Mouse (Mus musculus): ENCODE data around the gene Klk7. TPM values are rescaled to one million over a fixed set of nuclear protein-coding genes. Genes with fewer than 3 reads are reported as not detected.

The Klk7 gene
- polyA plus RNA-seq, 1 experiment from 2014 or later: not detected

GRCm38 (mm10) chr7:43785286-43785685 is 25.8 kb upstream of the Klk7 start:
- no peaks in the 10 kb centered on the region for H3K9me3 ChIP-seq (replicated peaks; ENCODE audit: control insufficient read depth, low read length, poor library complexity, severe bottlenecking)
- no peak overlapping the region for H3K9ac ChIP-seq (ENCODE audit: low read depth, low read length)
- WGBS: 91% methylated on average over 1 of the region's 1 CpGs
- H3K36me3 ChIP-seq (ENCODE audit: control insufficient read depth, insufficient read depth, low read length): no peaks in the 10 kb centered on the region
- H3K4me3 ChIP-seq (ENCODE audit: low read depth, low read length): no peak overlapping the region
- H3K4me1 ChIP-seq (ENCODE audit: control insufficient read depth, insufficient read depth, low read length): peaks cover 6% of the 10 kb centered on the region
- H3K27me3 ChIP-seq (ENCODE audit: control insufficient read depth, insufficient read depth, low read depth, low read length): peaks cover 6% of the 10 kb centered on the region
- H3K4me2 ChIP-seq (ENCODE audit: low read length): no peak overlapping the region
- ATAC-seq: no peak
- no peak overlapping the region for H3K27ac ChIP-seq (ENCODE audit: low read length)

GRCm38 (mm10) chr7:43788096-43788495 is 23.0 kb upstream of the Klk7 start:
- 78% methylated on average over 3 of the region's 3 CpGs for WGBS
- H3K36me3 ChIP-seq (ENCODE audit: control insufficient read depth, insufficient read depth, low read length): no peaks in the 10 kb centered on the region
- ATAC-seq: no peak
- no peak overlapping the region for H3K9ac ChIP-seq (ENCODE audit: low read depth, low read length)
- H3K4me2 ChIP-seq (ENCODE audit: low read length): no peak overlapping the region
- no peaks in the 10 kb centered on the region for H3K9me3 ChIP-seq (replicated peaks; ENCODE audit: control insufficient read depth, low read length, poor library complexity, severe bottlenecking)
- H3K4me1 ChIP-seq (ENCODE audit: control insufficient read depth, insufficient read depth, low read length): no peaks in the 10 kb centered on the region
- peaks cover 5% of the 10 kb centered on the region for H3K27me3 ChIP-seq (ENCODE audit: control insufficient read depth, insufficient read depth, low read depth, low read length)
- H3K27ac ChIP-seq (ENCODE audit: low read length): no peak overlapping the region
- H3K4me3 ChIP-seq (ENCODE audit: low read depth, low read length): no peak overlapping the region

GRCm38 (mm10) chr7:43789295-43789694 is 21.8 kb upstream of the Klk7 start:
- no peak overlapping the region for H3K9ac ChIP-seq (ENCODE audit: low read depth, low read length)
- H3K4me2 ChIP-seq (ENCODE audit: low read length): no peak overlapping the region
- H3K9me3 ChIP-seq (replicated peaks; ENCODE audit: control insufficient read depth, low read length, poor library complexity, severe bottlenecking): no peaks in the 10 kb centered on the region
- H3K4me3 ChIP-seq (ENCODE audit: low read depth, low read length): no peak overlapping the region
- no peaks in the 10 kb centered on the region for H3K36me3 ChIP-seq (ENCODE audit: control insufficient read depth, insufficient read depth, low read length)
- no peak overlapping the region for H3K27ac ChIP-seq (ENCODE audit: low read length)
- H3K4me1 ChIP-seq (ENCODE audit: control insufficient read depth, insufficient read depth, low read length): no peaks in the 10 kb centered on the region
- no peaks in the 10 kb centered on the region; the same call in 1 of the 2 replicates for H3K27me3 ChIP-seq (ENCODE audit: control insufficient read depth, insufficient read depth, low read depth, low read length)
- ATAC-seq: no peak
- WGBS: 76% methylated on average over 2 of the region's 2 CpGs

- no peak within 1 kb of the TSS for H3K4me3 ChIP-seq (ENCODE audit: low read depth, low read length)
- H3K27ac ChIP-seq (ENCODE audit: low read length): no peak within 1 kb of the TSS
- WGBS: 78% methylated on average over 7 of the region's 7 CpGs
- no peak for ATAC-seq
- H3K4me1 ChIP-seq (ENCODE audit: control insufficient read depth, insufficient read depth, low read length): peaks cover 7% of the 10 kb centered on the region; the same call in 1 of the 2 replicates
- no peaks in the 10 kb centered on the region for H3K9me3 ChIP-seq (replicated peaks; ENCODE audit: control insufficient read depth, low read length, poor library complexity, severe bottlenecking)
- no peak within 1 kb of the TSS for H3K4me2 ChIP-seq (ENCODE audit: low read length)
- no peak within 1 kb of the TSS for H3K9ac ChIP-seq (ENCODE audit: low read depth, low read length)
- no peaks in the 10 kb centered on the region for H3K36me3 ChIP-seq (ENCODE audit: control insufficient read depth, insufficient read depth, low read length)
- peaks cover 10% of the 10 kb centered on the region for H3K27me3 ChIP-seq (ENCODE audit: control insufficient read depth, insufficient read depth, low read depth, low read length)
Measured at GRCm38 (mm10) chr7:43791591-43791990, 19.5 kb upstream of the Klk7 start, which contains the start of gene Klk9. Gene Klk9, plus strand, starts transcription at chr7:43791891.

- Histone ChIP-seq H3K27me3 (ENCODE audit: control insufficient read depth, insufficient read depth, low read depth, low read length) (peaks cover 12% of the 10 kb centered on the region), H3K36me3 (ENCODE audit: control insufficient read depth, insufficient read depth, low read length) (no peaks in the 10 kb centered on the region), H3K27ac (ENCODE audit: low read length) (no peak overlapping the region), H3K9me3 (replicated peaks; ENCODE audit: control insufficient read depth, low read length, poor library complexity, severe bottlenecking) (no peaks in the 10 kb centered on the region), H3K4me2 (ENCODE audit: low read length) (peak overlapping the region; percentile 85), H3K9ac (ENCODE audit: low read depth, low read length) (peak overlapping the region; percentile 67), H3K4me3 (ENCODE audit: low read depth, low read length) (peak overlapping the region; percentile 55), H3K4me1 (ENCODE audit: control insufficient read depth, insufficient read depth, low read length) (peaks cover 9% of the 10 kb centered on the region; the same call in 1 of the 2 replicates)
- WGBS: 15% methylated on average over 8 of the region's 8 CpGs
- ATAC-seq: peak; percentile 52; the same call in 1 of the 2 replicates
Measured at GRCm38 (mm10) chr7:43796355-43796754, 14.7 kb upstream of the Klk7 start.

GRCm38 (mm10) chr7:43797333-43797769 is 13.7 kb upstream of the Klk7 start, which contains the start of gene Klk8:
Gene Klk8, plus strand, starts transcription at chr7:43797577.
- H3K9ac ChIP-seq (ENCODE audit: low read depth, low read length): peak within 1 kb of the TSS; percentile 67
- H3K4me3 ChIP-seq (ENCODE audit: low read depth, low read length): peak within 1 kb of the TSS; percentile 55
- WGBS: under 1% methylated on average over 28 of the region's 28 CpGs
- H3K27ac ChIP-seq (ENCODE audit: low read length): no peak within 1 kb of the TSS
- peaks cover 9% of the 10 kb centered on the region; the same call in 1 of the 2 replicates for H3K4me1 ChIP-seq (ENCODE audit: control insufficient read depth, insufficient read depth, low read length)
- peak within 1 kb of the TSS; percentile 85 for H3K4me2 ChIP-seq (ENCODE audit: low read length)
- peak; percentile 71 for ATAC-seq
- no peaks in the 10 kb centered on the region for H3K9me3 ChIP-seq (replicated peaks; ENCODE audit: control insufficient read depth, low read length, poor library complexity, severe bottlenecking)
- peaks cover 12% of the 10 kb centered on the region for H3K27me3 ChIP-seq (ENCODE audit: control insufficient read depth, insufficient read depth, low read depth, low read length)
- H3K36me3 ChIP-seq (ENCODE audit: control insufficient read depth, insufficient read depth, low read length): no peaks in the 10 kb centered on the region

GRCm38 (mm10) chr7:43797844-43798462 is 13.1 kb upstream of the Klk7 start:
- H3K4me2 ChIP-seq (ENCODE audit: low read length): peak overlapping the region; percentile 85
- H3K9ac ChIP-seq (ENCODE audit: low read depth, low read length): peak overlapping the region; percentile 67
- no peaks in the 10 kb centered on the region for H3K9me3 ChIP-seq (replicated peaks; ENCODE audit: control insufficient read depth, low read length, poor library complexity, severe bottlenecking)
- WGBS: 39% methylated on average over 13 of the region's 13 CpGs
- H3K36me3 ChIP-seq (ENCODE audit: control insufficient read depth, insufficient read depth, low read length): no peaks in the 10 kb centered on the region
- peaks cover 12% of the 10 kb centered on the region for H3K27me3 ChIP-seq (ENCODE audit: control insufficient read depth, insufficient read depth, low read depth, low read length)
- H3K27ac ChIP-seq (ENCODE audit: low read length): no peak overlapping the region
- ATAC-seq: peak; percentile 57
- peaks cover 9% of the 10 kb centered on the region; the same call in 1 of the 2 replicates for H3K4me1 ChIP-seq (ENCODE audit: control insufficient read depth, insufficient read depth, low read length)
- H3K4me3 ChIP-seq (ENCODE audit: low read depth, low read length): peak overlapping the region; percentile 55

GRCm38 (mm10) chr7:43799876-43800275 is 11.2 kb upstream of the Klk7 start:
- H3K9me3 ChIP-seq (replicated peaks; ENCODE audit: control insufficient read depth, low read length, poor library complexity, severe bottlenecking): no peaks in the 10 kb centered on the region
- H3K27me3 ChIP-seq (ENCODE audit: control insufficient read depth, insufficient read depth, low read depth, low read length): peaks cover 12% of the 10 kb centered on the region
- H3K36me3 ChIP-seq (ENCODE audit: control insufficient read depth, insufficient read depth, low read length): no peaks in the 10 kb centered on the region
- 76% methylated on average over 7 of the region's 7 CpGs for WGBS
- peaks cover 9% of the 10 kb centered on the region; the same call in 1 of the 2 replicates for H3K4me1 ChIP-seq (ENCODE audit: control insufficient read depth, insufficient read depth, low read length)
- no peak overlapping the region for H3K4me2 ChIP-seq (ENCODE audit: low read length)
- H3K27ac ChIP-seq (ENCODE audit: low read length): no peak overlapping the region
- no peak overlapping the region for H3K4me3 ChIP-seq (ENCODE audit: low read depth, low read length)
- H3K9ac ChIP-seq (ENCODE audit: low read depth, low read length): no peak overlapping the region
- no peak for ATAC-seq

GRCm38 (mm10) chr7:43815211-43815610 is 4.1 kb downstream of the Klk7 start:
- H3K9ac ChIP-seq (ENCODE audit: low read depth, low read length): no peak overlapping the region
- no peaks in the 10 kb centered on the region for H3K9me3 ChIP-seq (replicated peaks; ENCODE audit: control insufficient read depth, low read length, poor library complexity, severe bottlenecking)
- WGBS: 90% methylated on average over 7 of the region's 7 CpGs
- H3K4me1 ChIP-seq (ENCODE audit: control insufficient read depth, insufficient read depth, low read length): no peaks in the 10 kb centered on the region
- H3K27me3 ChIP-seq (ENCODE audit: control insufficient read depth, insufficient read depth, low read depth, low read length): no peaks in the 10 kb centered on the region
- no peak overlapping the region for H3K4me3 ChIP-seq (ENCODE audit: low read depth, low read length)
- H3K27ac ChIP-seq (ENCODE audit: low read length): no peak overlapping the region
- H3K36me3 ChIP-seq (ENCODE audit: control insufficient read depth, insufficient read depth, low read length): no peaks in the 10 kb centered on the region
- no peak overlapping the region for H3K4me2 ChIP-seq (ENCODE audit: low read length)
- ATAC-seq: no peak

Data from midbrain, embryonic 16.5 days (tissue).